Mouse (Mus musculus) mammary gland, adult 2 months (tissue): ENCODE measurements around the gene Oosp2. TPM values are rescaled to one million over a fixed set of nuclear protein-coding genes. Genes with fewer than 3 reads are reported as not detected.

Experiments
- polyA plus RNA-seq: library from polyadenylated mRNA; depleted of rRNA; stranded (reverse); fragments of >200 nt; gene quantifications from 2 replicates; pipeline ENCODE4 v1.2.3, GENCODE M21; 2012; ENCODE audit warnings: low replicate concordance; rRNA removed

Gene Oosp2
- polyA plus RNA-seq, result not detected in 2 replicates

DNA sequence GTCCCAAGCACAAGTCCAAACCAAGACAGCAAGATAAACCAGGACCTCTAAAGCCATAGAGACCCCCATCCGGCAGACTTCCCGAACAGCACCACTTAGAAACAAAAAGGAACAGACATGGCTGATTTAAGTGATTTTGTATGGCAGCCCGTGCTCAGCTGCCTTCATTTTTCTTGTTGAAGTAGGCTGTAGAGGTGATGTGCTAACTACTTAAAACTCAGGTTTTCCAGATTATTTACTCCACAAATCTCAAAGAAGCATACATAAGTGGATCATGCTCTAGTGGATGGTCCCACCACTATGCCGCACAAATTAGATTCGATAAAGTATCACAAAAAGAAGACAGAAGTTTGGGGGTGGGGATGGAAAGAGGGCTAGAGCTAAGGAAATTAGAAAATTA lies at the start of gene Oosp2:
TSS of gene Oosp2 (minus strand) at position 101 of the 400 bp plus-strand sequence.

DNA sequence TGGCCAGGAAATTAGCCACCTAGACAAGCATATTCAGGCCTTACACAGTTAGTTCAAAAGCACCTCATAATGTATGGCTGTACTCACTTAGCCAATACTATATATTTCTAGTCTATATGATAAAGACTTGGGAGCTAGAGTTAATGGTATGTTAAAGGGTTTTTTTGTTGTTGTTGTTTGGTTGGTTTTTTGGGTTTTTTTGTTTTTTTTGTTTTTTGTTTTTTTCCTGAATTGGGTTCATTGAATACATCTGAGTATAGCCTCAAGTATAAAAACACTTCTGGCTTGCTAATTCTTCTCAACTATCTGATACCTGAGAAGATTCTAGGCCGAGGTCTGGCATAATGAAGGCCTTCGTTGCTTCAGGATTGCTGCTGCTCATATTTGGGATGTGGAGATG lies 36.4 kb upstream of the Oosp2 start, which contains the start of gene Oosp3:
TSS of gene Oosp3 (plus strand) at position 301 of the 400 bp plus-strand sequence.

DNA sequence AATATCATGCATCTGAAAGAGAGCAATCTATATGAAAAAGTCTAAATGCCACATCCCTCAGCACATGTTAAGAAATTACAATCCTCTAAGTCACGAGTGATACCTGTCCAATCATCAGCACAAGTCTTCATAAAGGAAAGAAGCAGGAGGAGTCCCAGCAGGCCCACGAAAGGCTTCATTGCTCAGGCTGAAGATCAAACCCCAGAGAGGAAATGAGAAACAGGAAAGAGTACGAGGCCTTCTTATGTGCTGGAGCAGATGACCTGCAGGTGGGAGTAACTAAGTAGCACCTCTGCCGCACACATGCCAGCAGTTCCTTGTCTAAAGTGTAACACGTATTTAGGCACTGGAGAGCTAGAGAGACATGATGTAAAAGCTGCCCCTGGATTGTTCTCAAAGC lies 30.5 kb upstream of the Oosp2 start, which contains the start of gene Oosp1:
TSS of gene Oosp1 (minus strand) at position 312 of the 400 bp plus-strand sequence.

DNA sequence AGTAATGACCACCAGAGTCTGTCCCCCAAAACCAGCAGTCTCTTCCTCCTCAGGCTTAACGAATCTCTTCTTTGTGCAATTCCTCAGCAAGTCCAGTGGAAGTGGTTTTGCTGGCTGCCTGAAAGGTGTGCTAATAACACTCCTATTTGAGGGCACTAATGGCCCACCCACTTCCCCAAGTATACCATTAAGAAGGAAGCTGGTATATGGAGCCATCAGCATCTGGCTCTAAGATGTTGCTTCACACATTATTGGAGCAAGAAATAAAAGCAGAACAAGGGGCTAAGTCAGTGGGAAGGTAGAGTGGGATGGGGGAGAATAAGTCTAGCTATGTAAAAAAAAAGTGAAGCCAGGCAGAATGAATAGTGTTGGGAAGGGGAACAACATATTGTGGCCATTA lies 19.6 kb downstream of the Oosp2 start, which contains the start of gene Ms4a3:
TSS of gene Ms4a3 (minus strand) at position 120 of the 400 bp plus-strand sequence.

DNA sequence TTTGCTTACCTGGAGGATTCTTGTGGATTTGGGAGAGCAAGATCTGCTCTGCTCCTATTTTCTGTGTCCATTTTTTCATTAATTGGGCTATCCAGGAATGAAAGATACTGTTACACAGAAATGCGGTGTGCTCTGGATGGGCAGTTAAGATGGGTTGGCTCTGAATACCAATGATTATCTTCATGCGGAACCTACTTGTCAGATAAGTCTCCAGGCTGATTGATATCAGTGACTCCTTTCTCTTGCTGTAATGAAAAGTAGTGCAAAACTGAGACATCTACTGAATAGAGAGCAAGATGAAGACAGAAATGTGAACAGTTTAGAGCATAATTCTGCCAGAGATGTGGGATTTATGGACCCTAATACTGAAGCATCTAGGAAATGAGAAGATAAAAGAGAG lies 36.8 kb downstream of the Oosp2 start, which contains the start of gene Ms4a2:
TSS of gene Ms4a2 (minus strand) at position 169 of the 400 bp plus-strand sequence.

DNA sequence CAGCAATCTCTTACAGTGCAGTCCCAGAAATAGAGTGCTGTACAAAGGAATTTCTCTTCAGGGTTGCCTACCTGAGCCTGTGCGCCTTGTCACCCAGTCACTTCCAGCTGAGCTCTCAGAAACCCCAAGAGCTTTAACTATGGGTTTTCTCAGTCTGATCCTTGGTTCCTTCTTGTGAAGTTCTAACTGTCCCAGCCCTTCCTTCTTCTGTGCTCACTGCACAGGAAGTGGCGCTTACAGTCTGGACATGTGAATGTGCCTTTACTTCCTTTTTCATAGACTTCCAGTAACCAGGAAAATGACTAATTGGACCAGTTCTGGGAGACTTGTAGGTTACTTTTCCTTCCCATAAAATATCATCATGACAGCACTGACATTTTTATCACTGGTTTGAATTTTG lies 55.8 kb downstream of the Oosp2 start, which contains the start of gene Ms4a6d:
TSS of gene Ms4a6d (minus strand) at position 247 of the 400 bp plus-strand sequence.

Other genes with a start within 250 kb of the Oosp2 start
- gene Ms4a4b, start 217.0 kb downstream of the Oosp2 start, polyA plus RNA-seq, result 46.1 and 93.0 TPM in 2 replicates
- gene Ms4a6c, start 191.2 kb downstream of the Oosp2 start, polyA plus RNA-seq, result 6.0 and 14.4 TPM in 2 replicates
- gene Gm8369, start 174.6 kb downstream of the Oosp2 start, polyA plus RNA-seq, result 13.1 and 23.7 TPM in 2 replicates
- gene Ms4a6b, start 144.0 kb downstream of the Oosp2 start, polyA plus RNA-seq, result 22.9 and 41.2 TPM in 2 replicates
- gene Ms4a4d, start 123.8 kb downstream of the Oosp2 start, polyA plus RNA-seq, result 23.9 and 37.1 TPM in 2 replicates
- gene Ms4a6d, start 55.7 kb downstream of the Oosp2 start, polyA plus RNA-seq, result 5.1 and 17.1 TPM in 2 replicates
- gene Ms4a2, start 36.8 kb downstream of the Oosp2 start, polyA plus RNA-seq, result 0.13 and 0.46 TPM in 2 replicates
- not detected in 2 replicates for gene Ms4a3, start 19.7 kb downstream of the Oosp2 start, polyA plus RNA-seq
- gene Oosp1, start 30.6 kb upstream of the Oosp2 start, polyA plus RNA-seq, result not detected in 2 replicates
- not detected in 2 replicates for gene Oosp3, start 36.5 kb upstream of the Oosp2 start, polyA plus RNA-seq
- not detected in 2 replicates for gene Gif, start 87.0 kb upstream of the Oosp2 start, polyA plus RNA-seq
- gene Mrpl16, start 109.8 kb upstream of the Oosp2 start, polyA plus RNA-seq, result 7.6 and 15.1 TPM in 2 replicates
- gene Stx3, start 158.8 kb upstream of the Oosp2 start, polyA plus RNA-seq, result 4.6 and 6.8 TPM in 2 replicates
- not detected in 2 replicates for gene Olfr1417, start 178.7 kb upstream of the Oosp2 start, polyA plus RNA-seq
- gene Olfr1418, start 200.5 kb upstream of the Oosp2 start, polyA plus RNA-seq, result not detected in 2 replicates
- gene Olfr1419, start 214.5 kb upstream of the Oosp2 start, polyA plus RNA-seq, result not detected in 2 replicates
- not detected in 2 replicates for gene Olfr1420, start 226.0 kb upstream of the Oosp2 start, polyA plus RNA-seq